Mouse (Mus musculus) G1E (cell line): Measurements from ENCODE around the gene Ilf2. TPM values are rescaled to one million over a fixed set of nuclear protein-coding genes. Genes with fewer than 3 reads are reported as not detected.

Experiments used
- ATAC-seq: 2 replicates; pipeline ENCODE4 v1.8.0; 2016; ENCODE audit warnings: mild to moderate bottlenecking; ENCODE audit not compliant: insufficient number of reproducible peaks, poor library complexity, low FRiP score, severe bottlenecking; ENCODE audit errors: extremely low read depth
- DNase-seq: peaks from one replicate; pipeline ENCODE4 v3.0.0; 2012; ENCODE audit warnings: low spot score
- H3K27me3 ChIP-seq: 2 replicates; pipeline ENCODE4 v1.6.1; 2012; ENCODE audit warnings: mild to moderate bottlenecking, low read length, inconsistent platforms; ENCODE audit not compliant: insufficient read depth
- H3K36me3 ChIP-seq: replicated peaks from 2 replicates; pipeline ENCODE3; 2012; ENCODE audit warnings: mild to moderate bottlenecking, inconsistent platforms
- H3K4me1 ChIP-seq: 2 replicates; pipeline ENCODE4 v1.6.1; 2012; ENCODE audit warnings: low read depth, low read length, inconsistent platforms, mixed read lengths; ENCODE audit not compliant: insufficient read depth
- H3K4me3 ChIP-seq: 2 replicates; pipeline ENCODE4 v1.5.1; 2012; ENCODE audit warnings: low read depth, mild to moderate bottlenecking, inconsistent platforms, low read length, moderate library complexity, mixed read lengths
- H3K9me3 ChIP-seq: replicated peaks from 2 replicates; pipeline ENCODE4 v1.6.1; 2012; ENCODE audit warnings: inconsistent platforms
- CTCF ChIP-seq: IDR thresholded peaks from 2 replicates; pipeline ENCODE4 v1.5.1; 2012; ENCODE audit warnings: low read depth, low read length, inconsistent platforms, mixed read lengths
- GATA1 ChIP-seq: IDR thresholded peaks from 2 replicates; pipeline ENCODE4 v1.6.1; 2012; ENCODE audit warnings: borderline replicate concordance, low read length, inconsistent platforms, mixed read lengths
- GATA2 ChIP-seq: IDR thresholded peaks from 2 replicates; pipeline ENCODE4 v1.6.1; 2012; ENCODE audit warnings: low read depth, low read length, inconsistent platforms, borderline replicate concordance
- POLR2AphosphoS5 ChIP-seq: IDR thresholded peaks from 2 replicates; pipeline ENCODE4 v1.6.1; 2012; ENCODE audit warnings: low read depth, low read length, inconsistent platforms; ENCODE audit not compliant: insufficient replicate concordance
- TAL1 ChIP-seq: conservative IDR thresholded peaks from 2 replicates; pipeline ENCODE4 v1.6.1; 2012; ENCODE audit warnings: low read depth, low read length, inconsistent platforms, mixed read lengths
- polyA plus RNA-seq: library from polyadenylated mRNA; stranded (reverse); fragments of >175 nt; gene quantifications from 2 replicates; pipeline ENCODE4 v1.2.3, GENCODE M21; 2012
- total RNA-seq, 2 experiments: library from RNA; stranded (forward) in 1 of 2; stranded (reverse) in 1 of 2; fragments of 200-1000 nt in 1 of 2; fragments of >200 nt in 1 of 2; fragmentation: Nextera tagmentation in 1 of 2; gene quantifications; 2 replicates each; pipeline ENCODE4 v1.2.3; 2014 to 2017

Ilf2 gene
- total and polyA plus RNA-seq, 3 experiments, result 21.3 to 181 (median 100) TPM

GRCm38 (mm10) chr3:90517711-90518110 lies 41.8 kb downstream of the Ilf2 start:
- ATAC-seq (no peak), DNase-seq (no peak)
- Histone ChIP-seq H3K36me3 (peaks cover 22% of the 10 kb centered on the region), H3K9me3 (no peaks in the 10 kb centered on the region), H3K4me1 (peaks cover 27% of the 10 kb centered on the region), H3K4me3 (no peak overlapping the region), H3K27me3 (no peaks in the 10 kb centered on the region)
- no peak for TF ChIP-seq POLR2AphosphoS5
- TF ChIP-seq GATA1, result no peak
- TF ChIP-seq GATA2, result no peak
- no peak for TF ChIP-seq TAL1
- TF ChIP-seq CTCF, result no peak

- no peak for ATAC-seq
- TF ChIP-seq POLR2AphosphoS5 (no peak), GATA1 (no peak), CTCF (no peak), TAL1 (no peak), GATA2 (no peak)
- H3K27me3 ChIP-seq, result peaks cover 33% of the 10 kb centered on the region
Observed at GRCm38 (mm10) chr3:90525421-90525820, 49.5 kb downstream of the Ilf2 start.

GRCm38 (mm10) chr3:90526076-90526475 lies 50.1 kb downstream of the Ilf2 start:
- no peak overlapping the region for H3K4me3 ChIP-seq
- DNase-seq, result no peak
- TF ChIP-seq GATA1 (no peak), GATA2 (no peak)
- H3K27me3 ChIP-seq, result peaks cover 33% of the 10 kb centered on the region
- peaks cover 5% of the 10 kb centered on the region for H3K36me3 ChIP-seq
- no peak for ATAC-seq
- peaks cover 9% of the 10 kb centered on the region for H3K4me1 ChIP-seq
- no peaks in the 10 kb centered on the region for H3K9me3 ChIP-seq

More at GRCm38 (mm10) chr3:90525421-90525820, 49.5 kb downstream of the Ilf2 start:
- no peak for DNase-seq
- Histone ChIP-seq H3K36me3 (peaks cover 7% of the 10 kb centered on the region), H3K9me3 (no peaks in the 10 kb centered on the region), H3K4me3 (no peak overlapping the region), H3K4me1 (peaks cover 9% of the 10 kb centered on the region)

GRCm38 (mm10) chr3:90526580-90526979 lies 50.7 kb downstream of the Ilf2 start, which contains the start of gene S100a14:
S100a14 (plus strand) TSS chr3:90526856.
- H3K4me1 ChIP-seq, result peaks cover 9% of the 10 kb centered on the region
- peaks cover 33% of the 10 kb centered on the region for H3K27me3 ChIP-seq
- H3K36me3 ChIP-seq, result peaks cover 5% of the 10 kb centered on the region
- H3K4me3 ChIP-seq, result no peak within 1 kb of the TSS
- H3K9me3 ChIP-seq, result no peaks in the 10 kb centered on the region
- ATAC-seq (no peak), DNase-seq (no peak)
- TF ChIP-seq POLR2AphosphoS5 (no peak), GATA2 (no peak), GATA1 (no peak), CTCF (no peak), TAL1 (no peak)

GRCm38 (mm10) chr3:90527291-90527873 lies 51.5 kb downstream of the Ilf2 start:
- TF ChIP-seq POLR2AphosphoS5 (no peak), GATA1 (no peak), TAL1 (no peak), GATA2 (no peak), CTCF (no peak)
- Histone ChIP-seq H3K36me3 (peaks cover 5% of the 10 kb centered on the region), H3K27me3 (peaks cover 39% of the 10 kb centered on the region), H3K4me1 (peaks cover 9% of the 10 kb centered on the region), H3K9me3 (no peaks in the 10 kb centered on the region), H3K4me3 (no peak overlapping the region)
- no peak for ATAC-seq
- DNase-seq, result no peak

- Histone ChIP-seq H3K9me3 (no peaks in the 10 kb centered on the region), H3K4me1 (peaks cover 2% of the 10 kb centered on the region; the same call in 1 of the 2 replicates), H3K36me3 (no peaks in the 10 kb centered on the region), H3K4me3 (no peak overlapping the region), H3K27me3 (peaks cover 32% of the 10 kb centered on the region)
- DNase-seq, result no peak
- TF ChIP-seq GATA2 (no peak), POLR2AphosphoS5 (no peak), CTCF (no peak), TAL1 (no peak)
- no peak for ATAC-seq
Observed at GRCm38 (mm10) chr3:90531713-90532112, 55.8 kb downstream of the Ilf2 start.
